Mouse (Mus musculus) heart, embryonic 13.5 days (tissue): Measurements from ENCODE around the gene Ap4m1. TPM values are rescaled to one million over a fixed set of nuclear protein-coding genes. Genes with fewer than 3 reads are reported as not detected.

Source experiments
- microRNA counts: library from miRNA; unstranded; fragments of <30 nt; microRNA quantifications from one replicate; lab custom pipeline; 2016
- microRNA-seq: library from miRNA; unstranded; fragments of <30 nt; microRNA quantifications from one replicate; pipeline ENCODE4, GENCODE M21; 2016
- polyA plus RNA-seq: library from polyadenylated mRNA; unstranded; fragments of >200 nt; fragmentation: Nextera tagmentation; extraction: Ambion mirVana; gene quantifications from 2 replicates; pipeline ENCODE4 v1.2.1, GENCODE M21; 2015

Gene Ap4m1
- polyA plus RNA-seq, 1 experiment from 2014 or later = 12.9 TPM

MicroRNAs encoded within 50 kb of the gene (microRNA counts, 519-probe panel; counts per million panel counts)
- microRNA mmu-miR-106b (lab: Ali Mortazavi, UCI) (5,466 counts per million, percentile 90 among the panel's probes with 10 or more counts), microRNA mmu-miR-25 (lab: Ali Mortazavi, UCI) (6,674 counts per million, percentile 96 among the panel's probes with 10 or more counts), microRNA mmu-miR-93 (lab: Ali Mortazavi, UCI) (5,565 counts per million, percentile 90 among the panel's probes with 10 or more counts)

Small RNAs within 50 kb of the gene (microRNA-seq; reads per million reads assigned to microRNA genes)
- 5,176 reads per million, percentile 93 among the genes with 10 or more reads in this experiment for gene Mir106b
- gene Mir25 = 338 reads per million, percentile 69 among the genes with 10 or more reads in this experiment
- gene Mir93 = 9,295 reads per million, percentile 95 among the genes with 10 or more reads in this experiment

Other genes with a start within 250 kb of the Ap4m1 start
- gene Gjc3, start 208.9 kb upstream of the Ap4m1 start, polyA plus RNA-seq = 0.04 TPM in 2 replicates
- not detected in 2 replicates for gene Azgp1, start 190.5 kb upstream of the Ap4m1 start, polyA plus RNA-seq
- not detected in 2 replicates for gene Smok3a, start 150.7 kb upstream of the Ap4m1 start, polyA plus RNA-seq
- not detected in 2 replicates for gene Smok3b, start 150.6 kb upstream of the Ap4m1 start, polyA plus RNA-seq
- not detected in 2 replicates for gene Smok3c, start 118.8 kb upstream of the Ap4m1 start, polyA plus RNA-seq
- gene Zkscan1, start 86.9 kb upstream of the Ap4m1 start, polyA plus RNA-seq = 8.6 and 8.7 TPM in 2 replicates
- 39.1 and 39.4 TPM in 2 replicates for gene Zscan21, start 55.1 kb upstream of the Ap4m1 start, polyA plus RNA-seq
- gene Zfp113, start 16.3 kb upstream of the Ap4m1 start, polyA plus RNA-seq = 11.5 and 12.2 TPM in 2 replicates
- 269 and 309 TPM in 2 replicates for gene Cops6, start 10.9 kb upstream of the Ap4m1 start, polyA plus RNA-seq
- 123 TPM in 2 replicates for gene Mcm7, start 420 bp downstream of the Ap4m1 start, polyA plus RNA-seq
- 62.8 and 69.7 TPM in 2 replicates for gene Taf6, start 15.4 kb downstream of the Ap4m1 start, polyA plus RNA-seq
- 26.1 and 27.1 TPM in 2 replicates for gene Cnpy4, start 15.5 kb downstream of the Ap4m1 start, polyA plus RNA-seq
- gene Mblac1, start 22.3 kb downstream of the Ap4m1 start, polyA plus RNA-seq = 5.8 and 5.9 TPM in 2 replicates
- not detected in 2 replicates for gene Nxpe5, start 53.9 kb downstream of the Ap4m1 start, polyA plus RNA-seq
- 77.9 and 86.8 TPM in 2 replicates for gene Lamtor4, start 83.5 kb downstream of the Ap4m1 start, polyA plus RNA-seq
- 2.9 and 3.0 TPM in 2 replicates for gene BC037034, start 92.0 kb downstream of the Ap4m1 start, polyA plus RNA-seq
- gene Gal3st4, start 100.8 kb downstream of the Ap4m1 start, polyA plus RNA-seq = 0.64 and 1.0 TPM in 2 replicates
- gene Gm43720, start 108.0 kb downstream of the Ap4m1 start, polyA plus RNA-seq = 0.04 and 0.06 TPM in 2 replicates
- gene Gpc2, start 108.0 kb downstream of the Ap4m1 start, polyA plus RNA-seq = 9.3 and 9.7 TPM in 2 replicates
- 1.6 and 2.5 TPM in 2 replicates for gene Stag3, start 108.2 kb downstream of the Ap4m1 start, polyA plus RNA-seq
- gene Pvrig, start 170.0 kb downstream of the Ap4m1 start, polyA plus RNA-seq = not detected in 2 replicates